Mouse (Mus musculus): Measurements from ENCODE around the gene Klf3. TPM values are rescaled to one million over a fixed set of nuclear protein-coding genes. Genes with fewer than 3 reads are reported as not detected.
"Not testable (repeated sequence)": the region's sequence is repeated elsewhere in the genome, so short reads cannot be mapped to it uniquely, and the experiment has no call there.

The Klf3 gene
- total RNA-seq, 2 experiments from 2014 or later: 43.4 to 114 TPM

DNA sequence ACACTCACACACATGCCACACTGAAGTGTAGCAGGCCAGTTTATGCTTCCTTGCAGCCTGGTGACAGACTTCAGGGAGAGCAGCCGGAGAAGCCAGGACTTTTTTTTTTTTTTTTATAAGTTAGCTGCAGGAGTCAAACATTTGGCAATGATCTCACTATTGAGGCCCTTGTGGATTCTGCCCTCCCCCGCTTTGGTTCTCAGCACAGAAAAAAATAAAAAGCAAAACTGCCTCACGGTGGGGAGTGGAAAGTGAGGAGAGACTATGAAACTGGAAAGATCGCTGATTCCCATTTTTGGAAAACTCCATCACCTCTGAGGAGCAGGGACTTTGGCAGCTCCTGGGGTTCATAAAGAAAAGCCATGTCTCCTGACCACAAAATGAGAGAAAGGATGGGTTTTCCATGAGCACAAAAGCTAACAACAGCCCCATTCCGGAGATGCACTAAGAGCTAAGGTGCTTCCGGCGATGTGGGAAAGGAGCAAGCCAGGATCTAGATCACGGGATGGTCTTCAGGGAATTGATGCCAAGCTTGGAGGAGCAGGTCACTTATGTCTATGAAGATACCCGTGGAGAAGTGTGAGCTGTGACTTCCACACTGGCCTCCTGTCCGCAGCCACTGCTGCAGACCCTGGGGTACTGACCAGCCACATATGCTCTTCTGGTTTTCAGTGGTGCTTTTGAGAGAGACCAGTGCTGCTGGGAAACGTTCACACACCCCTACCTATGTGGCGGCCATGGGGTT, 73.1 kb downstream of the Klf3 start:
- ATAC-seq (ENCODE audit: poor library complexity, severe bottlenecking): no peak

DNA sequence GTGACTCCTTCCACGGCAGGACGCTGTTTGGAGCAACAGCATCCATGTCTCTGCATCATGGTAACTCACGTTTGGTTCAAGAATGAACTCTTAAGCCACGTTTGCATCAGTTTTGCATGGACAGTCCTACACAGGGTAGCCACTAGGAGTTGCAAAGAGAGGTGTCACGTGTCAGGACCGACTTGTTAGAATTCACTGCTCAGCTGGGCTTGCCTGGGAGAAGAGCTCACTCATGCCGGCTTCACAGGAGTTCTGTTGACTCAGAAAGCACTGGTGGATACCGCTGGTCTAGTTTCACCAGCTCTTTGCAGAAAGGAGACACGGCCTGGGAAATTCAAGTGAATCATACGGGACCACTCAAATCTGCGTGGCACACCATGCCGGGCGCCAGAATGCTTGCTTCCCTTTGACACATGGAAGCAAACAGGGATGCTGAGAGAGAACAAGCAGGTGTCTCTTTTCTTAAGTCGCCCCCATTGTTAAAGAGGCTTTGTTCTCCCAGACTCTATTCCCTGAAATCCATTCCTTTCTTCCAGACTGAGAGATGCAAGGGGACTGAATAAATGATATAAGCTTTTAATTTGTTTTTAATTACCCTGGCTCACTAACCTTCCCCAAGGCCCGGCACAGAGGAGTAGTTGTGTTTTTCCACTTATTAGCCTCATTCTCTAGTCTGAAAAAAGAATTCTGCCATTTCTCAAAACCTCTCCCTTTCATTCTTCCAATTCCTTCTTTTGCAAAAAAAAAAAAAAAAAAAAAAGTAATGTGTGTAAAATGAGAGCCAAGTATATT, 74.2 kb downstream of the Klf3 start:
- no peak for ATAC-seq (ENCODE audit: poor library complexity, severe bottlenecking)

DNA sequence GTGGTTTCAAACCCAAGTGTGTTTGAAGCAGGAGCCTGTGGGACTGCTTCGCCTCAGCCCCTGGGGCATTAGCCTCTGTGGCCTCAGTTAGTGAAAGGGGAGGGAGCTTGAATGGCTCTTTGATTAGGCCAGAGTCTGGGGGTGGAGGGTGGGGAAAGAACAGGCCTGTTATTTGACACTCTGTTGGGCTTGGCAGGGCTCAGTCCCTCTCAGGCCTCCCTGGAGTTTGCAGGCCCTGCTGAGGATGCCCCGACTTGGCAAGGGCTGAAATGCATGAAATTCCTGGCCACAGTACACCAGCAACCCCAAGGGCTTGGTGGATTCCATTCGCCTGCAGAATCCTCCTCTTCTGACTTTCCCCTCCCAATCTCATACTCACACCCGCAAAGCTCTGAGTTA, 74.8 kb downstream of the Klf3 start:
- ATAC-seq (ENCODE audit: poor library complexity, severe bottlenecking): no peak

DNA sequence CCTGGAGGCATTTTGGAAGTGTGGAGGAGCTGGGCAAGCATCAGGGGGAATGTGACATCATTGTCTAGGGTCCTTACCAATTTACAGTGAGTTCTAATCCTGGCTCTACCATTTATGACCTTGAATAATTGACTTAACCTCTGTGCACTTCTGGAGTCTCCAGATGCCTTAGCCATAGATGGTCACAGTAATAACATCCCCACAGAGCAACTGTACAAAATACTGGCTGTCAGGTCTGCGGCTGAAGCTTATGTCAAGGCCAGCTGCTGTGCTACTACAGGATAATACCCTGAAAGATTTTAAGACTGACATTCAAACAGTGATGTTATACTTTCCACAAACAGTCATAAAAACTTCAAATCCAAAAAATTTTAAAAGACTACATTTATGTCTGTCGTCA, 75.3 kb downstream of the Klf3 start:
- ATAC-seq (ENCODE audit: poor library complexity, severe bottlenecking): no peak

DNA sequence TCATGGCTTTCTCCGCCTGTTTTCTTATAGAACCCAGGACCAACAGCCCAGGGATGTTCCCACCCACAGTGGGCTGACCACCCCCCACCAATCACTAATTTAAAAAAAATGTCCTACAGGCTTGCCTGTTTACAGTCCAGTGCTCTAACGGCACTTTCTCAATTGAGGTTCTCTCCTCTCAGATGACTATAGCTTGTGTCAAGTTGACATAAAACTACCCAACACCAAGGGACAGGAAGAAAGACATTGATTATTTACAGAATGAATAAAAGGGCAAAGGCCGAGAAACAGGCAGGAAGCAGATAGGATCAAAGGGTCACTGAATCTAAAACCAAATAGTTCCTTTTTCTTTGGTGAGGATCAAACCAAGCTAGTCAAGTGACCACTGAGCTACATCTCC, 76.1 kb downstream of the Klf3 start:
- ATAC-seq (ENCODE audit: poor library complexity, severe bottlenecking): no peak

DNA sequence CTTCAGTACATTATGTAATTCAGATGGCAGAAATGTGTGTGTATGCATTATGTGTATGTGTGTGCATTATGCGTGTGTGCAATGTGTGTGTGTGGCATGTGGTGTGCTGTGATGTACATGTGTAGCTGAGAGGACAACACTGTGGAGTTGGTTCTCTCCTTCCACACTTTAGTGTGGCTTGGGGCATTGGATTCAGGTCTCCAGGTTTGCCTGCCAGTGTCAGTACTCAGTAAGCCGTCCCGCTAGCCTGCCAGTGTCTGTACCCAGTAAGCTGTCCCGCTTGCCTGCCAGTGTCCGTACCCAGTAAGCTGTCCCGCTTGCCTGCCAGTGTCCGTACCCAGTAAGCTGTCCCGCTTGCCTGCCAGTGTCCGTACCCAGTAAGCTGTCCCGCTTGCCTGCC, 78.4 kb downstream of the Klf3 start:
- ATAC-seq (ENCODE audit: poor library complexity, severe bottlenecking): not testable (repeated sequence)

DNA sequence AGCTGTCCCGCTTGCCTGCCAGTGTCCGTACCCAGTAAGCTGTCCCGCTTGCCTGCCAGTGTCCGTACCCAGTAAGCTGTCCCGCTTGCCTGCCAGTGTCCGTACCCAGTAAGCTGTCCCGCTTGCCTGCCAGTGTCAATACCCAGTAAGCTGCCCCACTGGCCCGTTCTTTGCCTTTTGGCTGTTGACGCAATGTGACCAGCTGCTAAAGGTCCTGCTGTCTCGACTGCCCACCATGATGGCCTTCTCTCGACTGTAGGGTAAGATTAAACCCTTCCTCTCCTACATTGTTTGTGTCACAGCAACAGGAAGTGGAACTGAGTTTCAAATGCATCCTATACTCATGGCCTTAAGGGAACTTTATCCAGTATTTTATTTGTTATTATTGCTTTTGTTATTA, 78.8 kb downstream of the Klf3 start:
- not testable (repeated sequence) for ATAC-seq (ENCODE audit: poor library complexity, severe bottlenecking)

Other genes starting within 250 kb of the Klf3 start
- gene Tlr1, start 130.2 kb downstream of the Klf3 start, total RNA-seq (2015): 13.8 and 16.1 TPM in 2 replicates
- 9.4 and 10.7 TPM in 2 replicates for gene Tlr1, start 130.2 kb downstream of the Klf3 start, total RNA-seq (2017)
- 14.0 and 14.2 TPM in 2 replicates for gene Tlr6, start 156.7 kb downstream of the Klf3 start, total RNA-seq (2015)
- 8.7 and 10.6 TPM in 2 replicates for gene Tlr6, start 156.7 kb downstream of the Klf3 start, total RNA-seq (2017)
- 5.8 and 6.4 TPM in 2 replicates for gene Fam114a1, start 166.7 kb downstream of the Klf3 start, total RNA-seq (2015)
- 10.0 and 13.5 TPM in 2 replicates for gene Fam114a1, start 166.7 kb downstream of the Klf3 start, total RNA-seq (2017)